Mouse (Mus musculus) c-Kit-positive CD71-negative TER-119-negative erythroid progenitor cells, embryonic 14.5 days (primary cell): Measurements from ENCODE around the gene Usp49.
A peak's percentile ranks its signal among the peaks of the same experiment; 100 is the strongest.
"Not testable (repeated sequence)": the region's sequence is repeated elsewhere in the genome, so short reads cannot be mapped to it uniquely, and the experiment has no call there.

ENCODE experiments used
- DNase-seq: peaks from one replicate; pipeline ENCODE4 v3.0.0-alpha.2; 2013; ENCODE audit warnings: low read depth

Usp49 gene

DNA sequence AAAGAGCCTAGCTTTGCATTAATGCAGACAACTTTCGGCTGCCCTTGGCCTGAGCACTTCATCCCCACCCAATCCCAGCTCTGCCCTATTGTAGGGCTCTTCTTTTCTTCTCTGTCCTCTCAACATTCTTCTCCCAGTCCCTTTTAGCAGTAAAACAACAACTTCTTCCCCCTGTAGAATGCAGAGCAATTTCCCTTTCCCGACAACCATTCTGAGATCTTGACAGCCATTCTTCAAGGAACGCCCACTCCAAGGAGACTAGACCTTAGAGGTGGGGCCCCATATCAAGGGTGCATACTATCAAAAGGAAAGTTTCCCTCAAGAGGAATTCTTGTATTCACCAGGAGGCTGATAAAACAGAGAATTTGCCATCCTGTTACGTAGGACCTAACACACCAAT, 18.5 kb downstream of the Usp49 start:
- no peak for DNase-seq

- no peak for DNase-seq
Measured at GRCm38 (mm10) chr17:47651953-47652352, 21.5 kb downstream of the Usp49 start.

DNA sequence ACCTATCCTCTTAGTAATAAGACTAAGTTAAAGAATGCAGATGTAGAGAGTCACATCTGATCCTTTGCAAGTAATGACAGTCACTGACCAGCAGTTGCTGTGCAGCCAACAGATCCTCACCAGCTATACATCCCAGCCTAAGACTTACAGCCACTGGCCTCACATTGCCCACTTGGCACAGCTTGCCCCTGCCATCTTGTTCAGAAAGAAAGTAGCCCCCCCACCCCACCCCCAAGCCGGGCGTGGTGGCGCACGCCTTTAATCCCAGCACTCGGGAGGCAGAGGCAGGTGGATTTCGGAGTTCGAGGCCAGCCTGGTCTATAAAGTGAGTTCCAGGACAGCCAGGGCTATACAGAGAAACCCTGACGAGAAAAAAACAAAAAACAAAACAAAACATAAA, 23.9 kb downstream of the Usp49 start:
- DNase-seq: not testable (repeated sequence)

DNA sequence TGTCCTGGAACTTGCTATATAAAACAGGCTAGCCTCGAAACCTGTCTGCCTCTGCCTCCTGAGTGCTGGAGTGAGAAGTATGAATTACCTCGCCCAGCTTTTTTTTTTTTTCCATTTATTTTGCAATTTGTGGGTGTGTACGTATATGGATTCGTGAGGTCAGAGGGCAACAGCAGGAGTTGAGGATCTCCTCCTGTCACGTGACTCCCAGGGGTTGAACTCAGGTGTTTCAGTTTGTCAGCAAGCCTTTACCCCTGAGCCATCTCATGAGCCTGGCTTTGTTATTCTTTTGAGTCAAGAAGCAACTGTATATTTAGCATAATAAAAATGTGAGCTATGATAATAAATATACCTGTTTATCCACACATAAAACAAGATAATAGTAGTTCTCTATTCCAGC, 25.2 kb downstream of the Usp49 start:
- no peak for DNase-seq

- no peak for DNase-seq
Measured at GRCm38 (mm10) chr17:47657901-47658300, 27.4 kb downstream of the Usp49 start.

- no peak for DNase-seq
Measured at GRCm38 (mm10) chr17:47658741-47659243, 28.3 kb downstream of the Usp49 start.

DNA sequence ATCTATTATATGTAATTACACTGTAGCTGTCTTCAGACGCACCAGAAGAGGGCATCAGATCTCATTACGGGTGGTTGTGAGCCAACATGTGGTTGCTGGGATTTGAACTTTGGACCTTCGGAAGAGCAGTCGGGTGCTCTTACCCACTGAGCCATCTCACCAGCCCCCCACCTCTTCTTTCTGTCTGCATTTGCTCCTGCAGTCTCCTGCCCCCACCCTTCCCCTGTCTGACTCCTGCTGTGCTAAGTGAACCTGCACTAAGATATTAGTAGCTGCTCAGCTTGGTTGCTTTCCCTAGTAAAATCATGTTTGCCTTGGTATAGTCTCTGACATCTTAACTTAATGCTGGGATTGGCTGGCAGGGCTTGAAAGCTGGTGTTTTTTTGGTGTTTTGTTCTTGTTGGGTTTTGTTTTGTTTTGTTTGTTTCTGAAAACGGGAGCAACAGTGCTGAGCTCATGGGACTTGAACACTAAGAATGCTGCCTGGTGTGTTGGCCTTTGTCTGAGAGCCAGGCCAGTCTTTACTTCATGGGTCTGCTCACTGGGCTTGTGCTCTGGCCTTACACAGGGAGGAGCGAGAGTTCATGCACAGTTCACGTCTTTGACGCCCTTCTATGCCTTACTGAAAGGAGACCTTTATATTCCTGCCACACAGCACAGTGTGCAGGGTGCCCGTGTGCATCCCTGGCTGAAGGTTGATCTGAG, 32.7 kb downstream of the Usp49 start:
- DNase-seq: no peak

GRCm38 (mm10) chr17:47664474-47664873, 34.0 kb downstream of the Usp49 start:
- DNase-seq: no peak

DNA sequence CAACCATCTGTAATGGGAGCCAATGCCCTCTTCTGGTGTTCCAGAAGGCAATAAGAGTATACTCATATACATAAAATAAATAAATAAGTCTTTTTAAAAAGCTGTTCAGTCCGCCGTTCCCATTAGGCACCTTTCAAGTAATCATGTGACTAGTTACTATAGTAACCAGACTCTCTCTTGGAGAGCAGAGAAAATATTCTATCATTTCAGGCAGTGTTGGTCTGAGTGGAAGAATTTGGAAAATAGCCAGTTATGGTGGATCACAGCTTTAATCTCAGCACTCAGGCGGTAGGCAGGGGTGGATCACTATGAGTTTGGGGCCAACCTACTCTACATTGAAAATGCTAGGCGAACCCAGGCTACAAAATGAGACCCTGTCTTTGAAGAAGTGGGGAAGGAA, 38.7 kb downstream of the Usp49 start:
- DNase-seq: no peak

DNA sequence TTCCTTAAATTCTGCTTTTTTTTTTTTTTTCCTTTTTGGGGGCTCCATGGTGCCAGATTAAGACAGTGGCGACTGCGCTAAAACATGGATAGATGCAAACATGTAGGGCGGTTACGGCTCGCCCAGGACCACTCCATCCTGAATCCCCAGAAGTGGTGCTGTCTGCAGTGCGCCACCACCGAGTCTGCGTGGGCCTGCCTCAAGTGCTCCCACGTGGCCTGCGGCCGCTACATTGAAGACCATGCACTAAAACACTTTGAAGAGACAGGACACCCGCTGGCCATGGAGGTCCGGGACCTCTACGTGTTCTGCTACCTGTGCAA, 41.5 kb downstream of the Usp49 start:
- no peak for DNase-seq

GRCm38 (mm10) chr17:47672311-47673111, 42.0 kb downstream of the Usp49 start:
- DNase-seq: no peak

DNA sequence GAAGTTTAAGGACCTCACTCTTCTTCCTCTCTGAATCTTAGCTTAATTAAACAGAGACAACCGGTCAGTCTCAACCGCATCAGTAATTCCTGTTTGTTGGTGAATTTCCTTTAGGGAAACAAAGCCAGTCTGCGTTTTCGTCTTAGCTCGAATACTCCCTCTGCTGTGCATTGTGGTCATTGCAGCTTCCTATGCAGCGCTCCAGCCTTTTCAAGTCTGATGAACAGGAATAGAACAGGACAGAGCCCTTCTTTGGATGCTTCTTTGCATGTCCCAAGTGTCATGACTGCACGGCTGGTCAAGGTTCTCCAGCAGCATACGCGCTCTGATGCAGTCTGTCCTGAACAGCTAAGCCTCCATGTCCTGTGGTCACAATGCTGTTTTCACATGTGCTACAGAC, 46.1 kb downstream of the Usp49 start:
- DNase-seq: peak; percentile 65

- DNase-seq: no peak
Measured at GRCm38 (mm10) chr17:47678238-47678637, 47.7 kb downstream of the Usp49 start.

GRCm38 (mm10) chr17:47678702-47679101, 48.2 kb downstream of the Usp49 start:
- DNase-seq: no peak

GRCm38 (mm10) chr17:47682836-47683235, 52.3 kb downstream of the Usp49 start:
- no peak for DNase-seq

- peak; percentile 96 for DNase-seq
Measured at GRCm38 (mm10) chr17:47687409-47688343, 57.2 kb downstream of the Usp49 start.

GRCm38 (mm10) chr17:47688344-47688607, 57.8 kb downstream of the Usp49 start, which contains the start of gene Tomm6:
Gene Tomm6 (minus strand): TSS chr17:47688386.
- no peak for DNase-seq

DNA sequence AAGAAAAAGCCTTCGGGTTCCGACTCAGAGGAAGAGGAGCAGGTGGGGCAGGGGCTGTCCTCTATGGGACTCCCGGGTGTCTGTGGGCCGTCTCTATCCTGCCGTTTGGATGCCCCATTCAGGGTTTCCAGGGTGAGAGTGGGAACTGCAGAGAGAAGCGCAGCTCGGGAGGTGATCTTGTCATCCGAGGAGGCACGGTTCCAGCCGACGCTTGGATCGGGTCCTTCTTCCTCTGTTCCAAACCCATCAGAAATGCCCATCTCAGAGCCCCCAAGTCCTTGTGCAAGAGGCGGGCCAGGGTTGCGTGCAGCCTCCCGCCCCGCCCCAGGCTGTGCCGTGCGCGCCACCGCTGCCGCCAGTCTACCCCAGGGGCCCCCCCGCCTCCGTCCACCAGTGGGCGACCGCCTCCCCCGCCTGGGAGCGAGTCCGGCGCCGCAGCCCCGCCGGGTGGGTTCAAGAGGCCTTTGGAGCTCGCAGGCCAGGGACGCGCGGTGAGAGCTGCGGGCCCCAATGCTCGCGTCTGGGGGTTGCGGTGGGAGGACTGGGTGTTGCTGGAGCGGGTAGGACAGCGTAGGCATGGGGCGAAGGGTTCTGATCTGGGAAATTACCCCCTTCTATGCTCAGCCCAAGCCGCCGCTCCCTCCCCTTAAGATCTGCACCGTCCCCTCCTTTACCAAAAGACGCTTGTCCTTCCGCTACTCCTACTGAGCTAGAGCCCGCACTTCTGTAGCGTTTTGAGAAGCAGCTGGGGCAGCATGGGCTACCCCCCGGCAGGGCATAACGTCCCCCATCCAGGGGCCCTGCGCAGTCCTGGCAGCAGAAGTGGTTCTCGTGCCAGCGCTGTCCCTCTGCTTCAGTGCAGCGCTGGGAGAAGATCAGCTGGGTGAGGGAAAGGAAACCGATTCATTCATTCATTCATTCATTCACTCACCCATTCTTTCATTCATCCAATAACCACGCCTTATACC, 58.4 kb downstream of the Usp49 start, which contains the start of gene Frs3:
TSS of gene Frs3 (plus strand) at position 423 of the 968 bp plus-strand sequence.
- peak; percentile 46 for DNase-seq

GRCm38 (mm10) chr17:47689894-47690293, 59.4 kb downstream of the Usp49 start:
- no peak for DNase-seq

DNA sequence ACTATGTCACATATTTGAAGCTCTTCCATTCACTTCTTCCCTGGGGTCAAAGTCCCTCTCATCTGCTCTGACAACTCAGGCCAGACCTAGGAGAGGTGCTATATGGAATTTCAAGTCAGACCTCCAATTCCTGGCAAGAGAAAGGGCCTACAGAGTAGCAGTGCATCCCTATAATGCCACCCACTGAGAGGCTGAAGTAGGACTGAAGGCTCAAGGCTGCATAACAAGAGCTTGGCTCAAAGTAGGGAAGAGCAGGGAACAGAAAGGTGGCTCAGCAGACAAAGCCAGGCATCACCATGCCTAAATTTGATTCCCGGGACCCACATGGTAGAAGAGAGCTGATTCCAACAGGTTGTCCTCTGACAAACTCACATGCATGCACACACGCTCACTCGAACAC, 61.2 kb downstream of the Usp49 start:
- no peak for DNase-seq
